Mouse (Mus musculus) Patski (cell line): Measurements from ENCODE around the gene Rnf145. TPM values are rescaled to one million over a fixed set of nuclear protein-coding genes. Genes with fewer than 3 reads are reported as not detected.
A peak's percentile ranks its signal among the peaks of the same experiment; 100 is the strongest.

Experiments
- ATAC-seq: fragments of 100-300 bp; one replicate; pipeline ENCODE4 v1.8.0; 2021
- CTCF ChIA-PET: fragments of 350-600 bp; sonication (Branson Sonifier 250); formaldehyde crosslinking; loops from one replicate; lab custom pipeline; 2022; ENCODE audit warnings: inconsistent platforms; lab: Charles Lee
- POLR2A ChIA-PET: fragments of 350-600 bp; sonication (Branson Sonifier 250); formaldehyde crosslinking; loops from one replicate; lab custom pipeline; 2022; ENCODE audit warnings: antibody characterized with exemption, inconsistent platforms; lab: Charles Lee
- DNase-seq: peaks from one replicate; pipeline ENCODE4 v3.0.0-alpha.2; 2011; ENCODE audit warnings: low read depth, low spot score
- H3K27me3 ChIP-seq: fragments of 371-371 bp; one replicate; pipeline ENCODE4 v1.5.1; 2021
- CTCF ChIP-seq: fragments of 100-300 bp; IDR thresholded peaks from one replicate; pipeline ENCODE4 v1.5.1; 2021
- in situ Hi-C: fragments of 300-500 bp; cut with MboI; formaldehyde crosslinking; loops from 3 replicates; pipeline ENCODE4 v1.11.1; 2018; ENCODE audit warnings: low pct_unique_long_range_greater_than_20kb, mixed read lengths
- polyA plus RNA-seq: library from polyadenylated mRNA; unstranded; gene quantifications from one replicate; pipeline ENCODE4 v1.2.3, GENCODE M21; 2021

Gene Rnf145
- polyA plus RNA-seq, 1 experiment from 2014 or later = 161 TPM

DNA sequence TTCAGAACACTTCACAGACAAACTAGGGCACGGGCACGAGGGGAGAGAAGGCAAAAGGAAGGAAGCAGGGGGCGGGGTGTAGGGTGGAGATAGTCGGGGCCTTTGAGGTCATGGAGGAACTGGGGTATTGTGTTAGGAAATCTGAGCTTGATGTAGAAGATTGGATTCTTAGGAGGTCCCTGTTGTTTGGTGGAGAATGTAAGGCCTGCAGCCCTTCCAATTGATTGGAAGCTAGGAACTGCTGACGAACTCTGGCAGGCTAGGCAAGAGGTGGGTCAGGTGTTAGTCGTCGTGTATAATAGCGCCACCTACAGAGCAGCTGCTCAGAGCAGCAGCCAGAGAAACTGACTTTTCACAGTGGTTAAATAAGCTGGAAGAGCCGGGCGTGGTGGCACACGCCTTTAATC, 62.5 kb downstream of the Rnf145 start:
- in situ Hi-C loops = loop anchor here (25.0 kb wide), 1 partner anchor 1631 kb away; no protein-coding TSS in a partner anchor
- peak; percentile 56 for TF ChIP-seq CTCF
- ATAC-seq (no peak), DNase-seq (no peak)
- ChIA-PET POLR2A (interaction anchor here (0.5 to 1.1 kb wide), 4 partner anchors 21 to 1298 kb away, joined by 3 to 11 read pairs (median 5); partner anchors contain the start of gene Ublcp1), CTCF (interaction anchor here (0.7 to 1.1 kb wide), 5 partner anchors 10 to 317 kb away, joined by 3 to 6 read pairs (median 3); no protein-coding TSS in a partner anchor)
- H3K27me3 ChIP-seq = no peaks in the 10 kb centered on the region

DNA sequence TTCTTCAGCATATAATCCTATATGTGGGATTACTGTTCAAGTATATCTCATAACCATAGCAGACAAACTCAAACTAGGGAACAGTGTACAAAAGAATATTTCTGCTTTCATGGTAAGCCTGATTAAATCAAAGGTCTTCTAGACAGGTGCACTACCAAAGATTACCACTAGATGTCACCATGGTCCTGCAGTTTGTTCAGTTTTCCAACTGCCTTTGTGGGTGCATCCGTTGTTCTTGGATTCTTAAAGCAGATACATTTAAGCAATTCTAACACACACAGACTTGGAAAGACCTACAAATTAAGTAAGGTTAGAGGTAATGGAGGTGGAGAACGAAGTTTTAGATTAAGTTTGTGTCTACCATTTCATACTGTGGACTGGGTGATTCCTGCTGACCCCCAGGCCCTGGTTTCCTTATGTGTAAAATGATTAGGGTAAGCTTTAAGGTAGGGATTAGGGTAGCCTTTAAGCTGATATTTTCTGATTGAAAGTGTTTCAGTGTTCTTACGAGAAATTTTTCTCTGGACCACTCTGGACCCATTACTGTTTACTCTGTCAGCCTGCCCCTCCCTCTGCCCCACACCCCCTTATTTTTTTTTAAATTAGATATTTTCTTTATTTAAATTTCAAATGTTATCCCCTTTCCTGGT, 67.4 kb downstream of the Rnf145 start:
- DNase-seq = peak; percentile 25
- ATAC-seq = peak; percentile 51
- POLR2A ChIA-PET = no interaction called here
- CTCF ChIA-PET = interaction anchor here (0.6 to 1.2 kb wide), 4 partner anchors 18 to 1061 kb away, joined by 3 read pairs; no protein-coding TSS in a partner anchor
- in situ Hi-C loops = loop anchor here (25.0 kb wide), 1 partner anchor 1626 kb away; no protein-coding TSS in a partner anchor
- H3K27me3 ChIP-seq = no peaks in the 10 kb centered on the region
- TF ChIP-seq CTCF = peak; percentile 86

- ATAC-seq = no peak
- ChIA-PET POLR2A (no interaction called here), CTCF (no interaction called here)
- TF ChIP-seq CTCF = no peak
- no peaks in the 10 kb centered on the region for H3K27me3 ChIP-seq
- in situ Hi-C loops = loop anchor here (5.0 to 25.0 kb wide), 3 partner anchors 1069 to 1619 kb away; no protein-coding TSS in a partner anchor
- DNase-seq = no peak
These were observed 74.3 kb downstream of the Rnf145 start for GRCm38 (mm10) chr11:44593016-44593415.

GRCm38 (mm10) chr11:44594768-44595167, 76.0 kb downstream of the Rnf145 start:
- DNase-seq (no peak), ATAC-seq (no peak)
- POLR2A ChIA-PET = interaction anchor here (0.6 kb wide), 1 partner anchor 90 kb away, joined by 3 read pairs; no protein-coding TSS in a partner anchor
- no peak for TF ChIP-seq CTCF
- H3K27me3 ChIP-seq = no peaks in the 10 kb centered on the region
- in situ Hi-C loops = loop anchor here (5.0 to 25.0 kb wide), 3 partner anchors 1068 to 1618 kb away; no protein-coding TSS in a partner anchor
- CTCF ChIA-PET = no interaction called here

- in situ Hi-C loops = no loop called here
- TF ChIP-seq CTCF = no peak
- ATAC-seq = no peak
- CTCF ChIA-PET = interaction anchor here (0.9 kb wide), 1 partner anchor 337 kb away, joined by 3 read pairs; no protein-coding TSS in a partner anchor
- no peaks in the 10 kb centered on the region for H3K27me3 ChIP-seq
- DNase-seq = no peak
- POLR2A ChIA-PET = interaction anchor here (0.6 kb wide), 1 partner anchor 295 kb away, joined by 3 read pairs; no protein-coding TSS in a partner anchor
These were observed 88.1 kb downstream of the Rnf145 start for GRCm38 (mm10) chr11:44606881-44607280.

GRCm38 (mm10) chr11:44608646-44609045, 89.9 kb downstream of the Rnf145 start:
- ChIA-PET POLR2A (no interaction called here), CTCF (interaction anchor here (1.2 kb wide), 1 partner anchor 400 kb away, joined by 3 read pairs; no protein-coding TSS in a partner anchor)
- ATAC-seq = no peak
- in situ Hi-C loops = no loop called here
- H3K27me3 ChIP-seq = no peaks in the 10 kb centered on the region
- no peak for DNase-seq
- TF ChIP-seq CTCF = no peak

- peak; percentile 90 for ATAC-seq
- in situ Hi-C loops = loop anchor here (10.0 kb wide), 2 partner anchors 664 to 1034 kb away; no protein-coding TSS in a partner anchor
- peak; percentile 98 for TF ChIP-seq CTCF
These were observed 92.4 kb downstream of the Rnf145 start for GRCm38 (mm10) chr11:44610971-44611781.

DNA sequence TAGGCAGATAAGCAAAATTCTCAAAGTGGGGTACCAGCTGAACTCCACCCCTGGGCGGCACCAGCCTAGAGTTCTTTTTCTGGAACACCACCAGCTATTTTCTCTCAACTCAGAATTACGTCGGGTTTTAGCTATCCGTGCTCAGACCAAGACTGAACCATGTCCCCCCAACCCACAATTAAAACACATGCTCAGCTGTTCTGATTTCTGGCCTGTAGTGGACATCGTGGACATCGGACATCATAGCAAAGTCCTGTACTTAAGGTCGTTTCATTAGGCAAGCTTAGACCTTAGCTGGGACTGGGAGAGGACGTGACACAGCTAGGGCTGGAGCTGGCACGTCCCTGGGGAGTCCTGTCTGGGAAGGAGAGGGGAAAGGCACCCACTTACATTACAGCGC, 93.4 kb downstream of the Rnf145 start:
- in situ Hi-C loops = loop anchor here (10.0 kb wide), 2 partner anchors 663 to 1033 kb away; no protein-coding TSS in a partner anchor
- DNase-seq = no peak

More at GRCm38 (mm10) chr11:44610971-44611781, 92.4 kb downstream of the Rnf145 start:
- ChIA-PET POLR2A (no interaction called here), CTCF (interaction anchor here (0.9 to 2.2 kb wide), 12 partner anchors 12 to 1269 kb away, joined by 3 to 14 read pairs (median 4); no protein-coding TSS in a partner anchor)
- H3K27me3 ChIP-seq = no peaks in the 10 kb centered on the region
- peak; percentile 34 for DNase-seq

DNA sequence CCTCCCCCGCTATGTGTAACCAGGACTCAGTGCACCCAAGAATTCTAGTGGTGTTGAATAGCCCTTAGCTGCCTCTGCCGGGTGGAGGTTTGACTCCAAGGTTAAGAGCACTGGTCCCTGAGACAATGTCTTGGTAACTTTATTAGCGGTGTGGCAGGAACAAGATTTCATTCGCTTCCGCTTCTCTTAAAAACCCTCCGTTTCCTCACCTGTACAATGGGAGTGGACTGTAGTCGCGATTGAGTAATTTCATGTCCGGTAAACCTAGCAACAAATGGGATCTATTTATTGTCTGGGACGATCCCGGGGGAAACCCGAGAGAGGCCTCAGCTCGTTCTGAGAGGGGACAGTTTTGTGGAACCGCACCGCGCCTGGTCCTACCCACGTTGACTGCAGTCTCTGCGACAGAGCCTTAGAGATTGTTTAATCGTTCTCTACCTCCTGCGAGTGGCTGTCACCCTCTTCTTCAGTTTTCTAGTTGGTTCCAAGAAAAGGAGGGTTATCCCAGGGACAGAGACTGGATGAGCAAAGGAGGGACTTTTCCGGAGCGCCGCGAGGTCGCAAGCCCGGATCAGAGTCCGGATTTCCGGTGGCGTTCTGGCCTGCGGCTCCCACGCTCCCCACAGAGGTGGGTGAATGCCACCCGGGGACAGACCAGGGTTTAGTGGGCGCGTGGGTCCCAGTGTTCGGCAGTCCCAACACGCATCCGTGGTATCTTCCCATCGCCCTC, 94.1 kb downstream of the Rnf145 start:
- no peak for DNase-seq
- no peak for ATAC-seq
- H3K27me3 ChIP-seq = no peaks in the 10 kb centered on the region
- in situ Hi-C loops = loop anchor here (10.0 kb wide), 2 partner anchors 662 to 1032 kb away; no protein-coding TSS in a partner anchor
- ChIA-PET POLR2A (interaction anchor here (1.1 kb wide), 1 partner anchor 359 kb away, joined by 8 read pairs; no protein-coding TSS in a partner anchor), CTCF (interaction anchor here (1.4 to 2.2 kb wide), 3 partner anchors 279 to 1124 kb away, joined by 4 to 8 read pairs (median 4); no protein-coding TSS in a partner anchor)
- no peak for TF ChIP-seq CTCF

More for the DNA sequence above, 93.4 kb downstream of the Rnf145 start:
- no peak for ATAC-seq
- ChIA-PET POLR2A (interaction anchor here (0.6 to 1.1 kb wide), 3 partner anchors 360 to 1126 kb away, joined by 3 to 8 read pairs (median 8); no protein-coding TSS in a partner anchor), CTCF (interaction anchor here (0.9 to 2.2 kb wide), 7 partner anchors 11 to 1125 kb away, joined by 3 to 14 read pairs (median 4); no protein-coding TSS in a partner anchor)
- no peak for TF ChIP-seq CTCF
- H3K27me3 ChIP-seq = no peaks in the 10 kb centered on the region
